In genomic region chr4:46578228-46578627, GRCm38 (mm10) we compare ENCODE assay signal across 21 mouse cellular contexts. TPM values are rescaled to one million over a fixed set of nuclear protein-coding genes. Genes with fewer than 3 reads are reported as not detected.
A peak's percentile ranks its signal among the peaks of the same experiment; 100 is the strongest.
DNase-seq lines count a peak whose midpoint lies in the region; ATAC-seq and TF ChIP-seq lines count a peak whose summit lies in the region.
"Had no signal": no experiment of that assay in that cellular context is flagged by ENCODE, and none has a peak within 500 bp of the region (broad histone marks: within the 10 kb centered on the region; RNA-seq: fewer than 3 reads in every experiment).

No protein-coding gene starts in this region.

- WGBS in intestine, embryonic 16.5 days = 66% methylated on average over 1 of the region's 1 CpGs
- 68% methylated on average over 1 of the region's 1 CpGs for WGBS in intestine, postnatal 0 days
- 41% methylated on average over 1 of the region's 1 CpGs for WGBS in small intestine, adult 2 months

- no peak for ATAC-seq in intestine, embryonic 16.5 days
- ATAC-seq in intestine, postnatal 0 days = no peak
- ATAC-seq: activated CD4-positive, CD25-positive, alpha-beta regulatory T cell, adult 4 months; forebrain, embryonic 13.5 days; forebrain, embryonic 15.5 days; forebrain, postnatal 0 days; Patski had no signal

- no peak overlapping the region for H3K4me3 ChIP-seq in intestine, embryonic 16.5 days (ENCODE audit: low read length)
- H3K4me3 ChIP-seq in intestine, postnatal 0 days (ENCODE audit: low read depth, low read length) = no peak overlapping the region
- H3K4me3 ChIP-seq in small intestine, adult 2 months (ENCODE audit: low read depth, low read length) = no peak overlapping the region
- H3K4me3 ChIP-seq: embryonic facial prominence, embryonic 10.5 days; embryonic facial prominence, embryonic 12.5 days; forebrain, embryonic 13.5 days; forebrain, embryonic 15.5 days had no signal

- H3K9me3 ChIP-seq in intestine, embryonic 16.5 days (ENCODE audit: control insufficient read depth, low read length) = no peaks in the 10 kb centered on the region; the same call in 1 of the 2 replicates
- no peaks in the 10 kb centered on the region for H3K9me3 ChIP-seq in intestine, postnatal 0 days (ENCODE audit: control insufficient read depth)

- no peaks in the 10 kb centered on the region for H3K27me3 ChIP-seq in intestine, embryonic 16.5 days (replicated peaks; ENCODE audit: control insufficient read depth, insufficient read depth, low read length)
- H3K27me3 ChIP-seq in intestine, postnatal 0 days (replicated peaks; ENCODE audit: control insufficient read depth, insufficient read depth, low read length) = no peaks in the 10 kb centered on the region
- no peaks in the 10 kb centered on the region for H3K27me3 ChIP-seq in small intestine, adult 2 months (ENCODE audit: control insufficient read depth, insufficient read depth, low read length)
- H3K27me3 ChIP-seq: embryonic facial prominence, embryonic 12.5 days; forebrain, embryonic 13.5 days; forebrain, embryonic 15.5 days; Patski had no signal

- DNase-seq in heart, adult 11 months = peak; percentile 29
- DNase-seq in heart, adult 9 months (ENCODE audit: low spot score in 2 of 2) = no peak
- DNase-seq in 416B (ENCODE audit: low read depth) = peak; percentile 72
- DNase-seq in cerebellum, adult 11-12 months = no peak
- DNase-seq: adrenal gland, adult 8-10 months; adrenal gland, postnatal 14 days; cerebellum, adult 11 months; cerebellum, adult 2 months; cerebellum, adult 9-10 months; cerebellum, postnatal 10 days; cerebellum, postnatal 25 days; forebrain, postnatal 0 days had no signal

- peak overlapping the region; percentile 29; the same call in 1 of the 2 replicates for H3K27ac ChIP-seq in intestine, embryonic 16.5 days (ENCODE audit: low read length)
- no peak overlapping the region for H3K27ac ChIP-seq in intestine, postnatal 0 days (ENCODE audit: low read depth, low read length)
- peak overlapping the region; percentile 94 for H3K27ac ChIP-seq in small intestine, adult 2 months (ENCODE audit: insufficient read depth, low read depth, low read length)
- H3K27ac ChIP-seq: embryonic facial prominence, embryonic 10.5 days; embryonic facial prominence, embryonic 12.5 days; forebrain, embryonic 13.5 days; forebrain, embryonic 15.5 days had no signal

- no peak for TF ChIP-seq CTCF in intestine, postnatal 0 days (IDR thresholded peaks at IDR 0.05; ENCODE audit: low read depth)
- no peak for TF ChIP-seq CTCF in small intestine, adult 2 months (IDR thresholded peaks at IDR 0.05; ENCODE audit: extremely low read depth, insufficient read length, insufficient replicate concordance, low read depth, low read length)

- no peak overlapping the region for H3K9ac ChIP-seq in intestine, embryonic 16.5 days (ENCODE audit: low read depth, low read length)
- H3K9ac ChIP-seq in intestine, postnatal 0 days (ENCODE audit: low read depth, low read length) = no peak overlapping the region
- H3K9ac ChIP-seq: embryonic facial prominence, embryonic 12.5 days; forebrain, embryonic 13.5 days; forebrain, embryonic 15.5 days; forebrain, postnatal 0 days had no signal

- H3K4me1 ChIP-seq in intestine, embryonic 16.5 days (ENCODE audit: control insufficient read depth, insufficient read depth, low read length) = peaks cover 17% of the 10 kb centered on the region
- H3K4me1 ChIP-seq in intestine, postnatal 0 days (replicated peaks; ENCODE audit: control insufficient read depth, insufficient read depth, low read length) = no peaks in the 10 kb centered on the region
- peaks cover 16% of the 10 kb centered on the region for H3K4me1 ChIP-seq in small intestine, adult 2 months (ENCODE audit: control insufficient read depth, insufficient read depth, insufficient read length, low read length)
- H3K4me1 ChIP-seq: forebrain, embryonic 13.5 days; forebrain, embryonic 15.5 days had no signal

- no peak overlapping the region for H3K4me2 ChIP-seq in intestine, embryonic 16.5 days (ENCODE audit: low read depth, low read length)
- no peak overlapping the region for H3K4me2 ChIP-seq in intestine, postnatal 0 days (replicated peaks; ENCODE audit: low read depth)
- H3K4me2 ChIP-seq: embryonic facial prominence, embryonic 12.5 days; forebrain, embryonic 13.5 days; forebrain, embryonic 15.5 days had no signal

- TF ChIP-seq POLR2A in small intestine, adult 2 months (IDR thresholded peaks at IDR 0.05; ENCODE audit: low read depth, low read length) = no peak

- no peaks in the 10 kb centered on the region; the same call in 1 of the 2 replicates for H3K36me3 ChIP-seq in intestine, embryonic 16.5 days (ENCODE audit: control insufficient read depth, insufficient read depth, low read length)
- H3K36me3 ChIP-seq in intestine, postnatal 0 days (ENCODE audit: control insufficient read depth, insufficient read depth) = no peaks in the 10 kb centered on the region; the same call in 1 of the 2 replicates
- H3K36me3 ChIP-seq in small intestine, adult 2 months (ENCODE audit: control insufficient read depth, insufficient read depth, low read length) = peaks cover 16% of the 10 kb centered on the region
- H3K36me3 ChIP-seq: embryonic facial prominence, embryonic 10.5 days; embryonic facial prominence, embryonic 12.5 days; forebrain, embryonic 15.5 days had no signal

RNA-seq across cellular contexts. Expression of gene Coro2a, which starts 23.8 kb away (rescaled TPM):
- polyA plus RNA-seq in intestine, embryonic 16.5 days (2015; fragmentation: Nextera tagmentation; extraction: Ambion mirVana) = 99.8 and 112 TPM in 2 replicates
- 53.0 and 59.7 TPM in 2 replicates for polyA plus RNA-seq in intestine, postnatal 0 days (2015; fragmentation: Nextera tagmentation; extraction: Ambion mirVana)
- 104 and 312 TPM in 2 replicates for polyA plus RNA-seq in small intestine, adult 2 months (2012; rRNA removed)

RNA-seq across cellular contexts. Expression of gene Trim14, which starts 42.3 kb away (rescaled TPM):
- 14.8 and 15.2 TPM in 2 replicates for polyA plus RNA-seq in intestine, embryonic 16.5 days (2015; fragmentation: Nextera tagmentation; extraction: Ambion mirVana)
- polyA plus RNA-seq in intestine, postnatal 0 days (2015; fragmentation: Nextera tagmentation; extraction: Ambion mirVana) = 14.1 and 15.7 TPM in 2 replicates
- polyA plus RNA-seq in small intestine, adult 2 months (2012; rRNA removed) = 24.9 and 58.2 TPM in 2 replicates

Comparison
In these comparisons a context has a peak if more than half of its experiments do, and no peak if none do; other contexts are left out.
1. DNase-seq: peak in heart, adult 11 months (single experiment) and 416B (single experiment); none in heart, adult 9 months (0 of 2) and cerebellum, adult 11-12 months (single experiment).